Mouse (Mus musculus): ENCODE data around the gene Gipc3. TPM values are rescaled to one million over a fixed set of nuclear protein-coding genes. Genes with fewer than 3 reads are reported as not detected.

Gipc3 gene
- polyA plus RNA-seq, 1 experiment, result 1.2 TPM

- 87% methylated on average over 12 of the region's 12 CpGs for WGBS
- Histone ChIP-seq H3K36me3 (ENCODE audit: control insufficient read depth, insufficient read depth, low read length) (peaks cover 38% of the 10 kb centered on the region), H3K4me3 (ENCODE audit: low read depth, low read length) (no peak overlapping the region), H3K27ac (ENCODE audit: insufficient read depth, low read depth, low read length) (no peak overlapping the region), H3K27me3 (ENCODE audit: control insufficient read depth, insufficient read depth, low read length) (no peaks in the 10 kb centered on the region), H3K4me1 (ENCODE audit: control insufficient read depth, insufficient read depth, insufficient read length, low read length) (peaks cover 14% of the 10 kb centered on the region)
- TF ChIP-seq CTCF (IDR thresholded peaks at IDR 0.05; ENCODE audit: extremely low read depth, insufficient read length, insufficient replicate concordance, low read depth, low read length), result no peak
- no peak for TF ChIP-seq POLR2A (IDR thresholded peaks at IDR 0.05; ENCODE audit: low read depth, low read length)
These were observed 36.8 kb downstream of the Gipc3 start for GRCm38 (mm10) chr10:81306173-81306668.

- Histone ChIP-seq H3K27ac (ENCODE audit: insufficient read depth, low read depth, low read length) (no peak overlapping the region), H3K27me3 (ENCODE audit: control insufficient read depth, insufficient read depth, low read length) (no peaks in the 10 kb centered on the region), H3K36me3 (ENCODE audit: control insufficient read depth, insufficient read depth, low read length) (peaks cover 35% of the 10 kb centered on the region), H3K4me3 (ENCODE audit: low read depth, low read length) (no peak overlapping the region), H3K4me1 (ENCODE audit: control insufficient read depth, insufficient read depth, insufficient read length, low read length) (peaks cover 14% of the 10 kb centered on the region)
- 94% methylated on average over 14 of the region's 14 CpGs for WGBS
- TF ChIP-seq CTCF (IDR thresholded peaks at IDR 0.05; ENCODE audit: extremely low read depth, insufficient read length, insufficient replicate concordance, low read depth, low read length), result no peak
- no peak for TF ChIP-seq POLR2A (IDR thresholded peaks at IDR 0.05; ENCODE audit: low read depth, low read length)
These were observed 37.4 kb downstream of the Gipc3 start for GRCm38 (mm10) chr10:81305663-81306062.

- H3K27ac ChIP-seq (ENCODE audit: insufficient read depth, low read depth, low read length), result no peak overlapping the region
- H3K27me3 ChIP-seq (ENCODE audit: control insufficient read depth, insufficient read depth, low read length), result no peaks in the 10 kb centered on the region
- TF ChIP-seq CTCF (IDR thresholded peaks at IDR 0.05; ENCODE audit: extremely low read depth, insufficient read length, insufficient replicate concordance, low read depth, low read length), result peak; percentile 80; the same call in 1 of the 2 replicates
- TF ChIP-seq POLR2A (IDR thresholded peaks at IDR 0.05; ENCODE audit: low read depth, low read length), result no peak
- peaks cover 31% of the 10 kb centered on the region for H3K36me3 ChIP-seq (ENCODE audit: control insufficient read depth, insufficient read depth, low read length)
- H3K4me3 ChIP-seq (ENCODE audit: low read depth, low read length), result no peak overlapping the region
- H3K4me1 ChIP-seq (ENCODE audit: control insufficient read depth, insufficient read depth, insufficient read length, low read length), result peaks cover 21% of the 10 kb centered on the region
- WGBS, result 31% methylated on average over 9 of the region's 9 CpGs
These were observed 38.3 kb downstream of the Gipc3 start for GRCm38 (mm10) chr10:81304597-81305238.

- Histone ChIP-seq H3K4me1 (ENCODE audit: control insufficient read depth, insufficient read depth, insufficient read length, low read length) (peaks cover 29% of the 10 kb centered on the region), H3K36me3 (ENCODE audit: control insufficient read depth, insufficient read depth, low read length) (peaks cover 23% of the 10 kb centered on the region), H3K4me3 (ENCODE audit: low read depth, low read length) (no peak overlapping the region), H3K27me3 (ENCODE audit: control insufficient read depth, insufficient read depth, low read length) (no peaks in the 10 kb centered on the region), H3K27ac (ENCODE audit: insufficient read depth, low read depth, low read length) (no peak overlapping the region)
- WGBS, result 74% methylated on average over 7 of the region's 7 CpGs
- TF ChIP-seq CTCF (IDR thresholded peaks at IDR 0.05; ENCODE audit: extremely low read depth, insufficient read length, insufficient replicate concordance, low read depth, low read length) (no peak), POLR2A (IDR thresholded peaks at IDR 0.05; ENCODE audit: low read depth, low read length) (no peak)
These were observed 39.3 kb downstream of the Gipc3 start for GRCm38 (mm10) chr10:81303761-81304160.

- TF ChIP-seq POLR2A (IDR thresholded peaks at IDR 0.05; ENCODE audit: low read depth, low read length), result no peak
- no peak for TF ChIP-seq CTCF (IDR thresholded peaks at IDR 0.05; ENCODE audit: extremely low read depth, insufficient read length, insufficient replicate concordance, low read depth, low read length)
- peaks cover 21% of the 10 kb centered on the region for H3K36me3 ChIP-seq (ENCODE audit: control insufficient read depth, insufficient read depth, low read length)
- no peak overlapping the region for H3K4me3 ChIP-seq (ENCODE audit: low read depth, low read length)
- H3K27me3 ChIP-seq (ENCODE audit: control insufficient read depth, insufficient read depth, low read length), result no peaks in the 10 kb centered on the region
- peaks cover 32% of the 10 kb centered on the region for H3K4me1 ChIP-seq (ENCODE audit: control insufficient read depth, insufficient read depth, insufficient read length, low read length)
- WGBS, result 57% methylated on average over 10 of the region's 10 CpGs
- peak overlapping the region; percentile 32; the same call in 1 of the 2 replicates for H3K27ac ChIP-seq (ENCODE audit: insufficient read depth, low read depth, low read length)
These were observed 39.8 kb downstream of the Gipc3 start for GRCm38 (mm10) chr10:81303258-81303657.

- H3K4me1 ChIP-seq (ENCODE audit: control insufficient read depth, insufficient read depth, insufficient read length, low read length), result peaks cover 36% of the 10 kb centered on the region
- TF ChIP-seq CTCF (IDR thresholded peaks at IDR 0.05; ENCODE audit: extremely low read depth, insufficient read length, insufficient replicate concordance, low read depth, low read length) (no peak), POLR2A (IDR thresholded peaks at IDR 0.05; ENCODE audit: low read depth, low read length) (no peak)
These were observed 40.3 kb downstream of the Gipc3 start for GRCm38 (mm10) chr10:81302781-81303218.

GRCm38 (mm10) chr10:81302288-81302687, 40.8 kb downstream of the Gipc3 start:
- TF ChIP-seq POLR2A (IDR thresholded peaks at IDR 0.05; ENCODE audit: low read depth, low read length) (no peak), CTCF (IDR thresholded peaks at IDR 0.05; ENCODE audit: extremely low read depth, insufficient read length, insufficient replicate concordance, low read depth, low read length) (no peak)
- Histone ChIP-seq H3K27ac (ENCODE audit: insufficient read depth, low read depth, low read length) (no peak overlapping the region), H3K4me1 (ENCODE audit: control insufficient read depth, insufficient read depth, insufficient read length, low read length) (peaks cover 41% of the 10 kb centered on the region), H3K4me3 (ENCODE audit: low read depth, low read length) (no peak overlapping the region), H3K36me3 (ENCODE audit: control insufficient read depth, insufficient read depth, low read length) (peaks cover 11% of the 10 kb centered on the region), H3K27me3 (ENCODE audit: control insufficient read depth, insufficient read depth, low read length) (no peaks in the 10 kb centered on the region)
- WGBS, result 83% methylated on average over 4 of the region's 4 CpGs

More at GRCm38 (mm10) chr10:81302781-81303218, 40.3 kb downstream of the Gipc3 start:
- peaks cover 16% of the 10 kb centered on the region for H3K36me3 ChIP-seq (ENCODE audit: control insufficient read depth, insufficient read depth, low read length)
- H3K4me3 ChIP-seq (ENCODE audit: low read depth, low read length), result no peak overlapping the region
- WGBS, result 43% methylated on average over 14 of the region's 14 CpGs
- peak overlapping the region; percentile 32; the same call in 1 of the 2 replicates for H3K27ac ChIP-seq (ENCODE audit: insufficient read depth, low read depth, low read length)
- H3K27me3 ChIP-seq (ENCODE audit: control insufficient read depth, insufficient read depth, low read length), result no peaks in the 10 kb centered on the region
